Mouse (Mus musculus): Measurements from ENCODE around the gene G0s2. TPM values are rescaled to one million over a fixed set of nuclear protein-coding genes. Genes with fewer than 3 reads are reported as not detected.

G0s2 gene
- polyA plus RNA-seq, 1 experiment from 2014 or later: 10.1 TPM

DNA sequence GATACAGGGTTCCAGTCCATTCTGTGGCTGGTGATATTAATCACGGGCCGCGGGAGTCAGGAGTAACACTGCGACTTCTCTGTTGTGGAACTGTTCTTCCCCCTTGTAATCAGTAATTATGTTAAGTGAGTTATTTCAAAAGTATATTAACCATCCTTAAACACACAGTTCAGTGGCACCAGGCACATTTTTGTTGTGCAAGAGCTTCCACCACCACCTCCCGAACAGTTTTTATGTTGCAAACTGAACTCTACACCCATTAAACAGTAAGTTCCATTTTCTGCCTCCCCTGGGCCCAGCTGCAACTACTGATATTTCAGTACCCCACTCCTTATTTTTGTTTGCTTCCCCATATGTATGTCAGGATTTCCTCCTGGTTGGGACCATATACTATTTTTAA, 43.4 kb downstream of the G0s2 start:
- TF ChIP-seq CTCF (IDR thresholded peaks at IDR 0.05; ENCODE audit: low read depth): no peak
- Histone ChIP-seq H3K27me3 (replicated peaks; ENCODE audit: control insufficient read depth, insufficient read depth, low read length) (no peaks in the 10 kb centered on the region), H3K9ac (ENCODE audit: low read depth, low read length) (no peak overlapping the region), H3K4me3 (ENCODE audit: low read depth, low read length) (no peak overlapping the region), H3K9me3 (ENCODE audit: control insufficient read depth) (no peaks in the 10 kb centered on the region), H3K36me3 (ENCODE audit: control insufficient read depth, insufficient read depth) (no peaks in the 10 kb centered on the region), H3K4me2 (replicated peaks; ENCODE audit: low read depth) (no peak overlapping the region), H3K4me1 (replicated peaks; ENCODE audit: control insufficient read depth, insufficient read depth, low read length) (0 out of 2 replicates have a peak, but pooled peaks cover 5% of the 10 kb centered on the region), H3K27ac (ENCODE audit: low read depth, low read length) (no peak overlapping the region)
- ATAC-seq: no peak
- WGBS: 83% methylated on average over 5 of the region's 5 CpGs

DNA sequence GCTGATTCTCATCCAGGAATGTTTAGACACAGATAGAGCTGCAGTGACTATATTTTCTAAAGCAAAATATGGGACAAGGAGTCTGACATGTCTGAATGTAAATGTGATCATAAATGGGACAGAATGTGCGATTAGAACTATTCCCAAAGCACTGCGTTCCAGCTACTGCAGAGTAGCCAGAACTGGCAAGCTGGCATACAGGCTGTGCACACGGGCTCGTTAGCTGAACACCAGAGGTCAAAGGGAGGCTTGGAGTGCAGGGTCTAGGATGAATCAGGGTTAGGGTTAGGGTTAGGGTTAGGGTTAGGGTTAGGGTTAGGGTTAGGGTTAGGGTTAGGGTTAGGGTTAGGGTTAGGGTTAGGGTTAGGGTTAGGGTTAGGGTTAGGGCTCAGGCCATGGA, 45.5 kb downstream of the G0s2 start:
- Histone ChIP-seq H3K36me3 (ENCODE audit: control insufficient read depth, insufficient read depth) (no peaks in the 10 kb centered on the region), H3K4me3 (ENCODE audit: low read depth, low read length) (no peak overlapping the region), H3K4me1 (replicated peaks; ENCODE audit: control insufficient read depth, insufficient read depth, low read length) (0 out of 2 replicates have a peak, but pooled peaks cover 5% of the 10 kb centered on the region), H3K27ac (ENCODE audit: low read depth, low read length) (no peak overlapping the region), H3K4me2 (replicated peaks; ENCODE audit: low read depth) (no peak overlapping the region), H3K9ac (ENCODE audit: low read depth, low read length) (no peak overlapping the region), H3K27me3 (replicated peaks; ENCODE audit: control insufficient read depth, insufficient read depth, low read length) (no peaks in the 10 kb centered on the region), H3K9me3 (ENCODE audit: control insufficient read depth) (no peaks in the 10 kb centered on the region)
- no peak for TF ChIP-seq CTCF (IDR thresholded peaks at IDR 0.05; ENCODE audit: low read depth)
- no peak for ATAC-seq
- 84% methylated on average over 4 of the region's 4 CpGs for WGBS

DNA sequence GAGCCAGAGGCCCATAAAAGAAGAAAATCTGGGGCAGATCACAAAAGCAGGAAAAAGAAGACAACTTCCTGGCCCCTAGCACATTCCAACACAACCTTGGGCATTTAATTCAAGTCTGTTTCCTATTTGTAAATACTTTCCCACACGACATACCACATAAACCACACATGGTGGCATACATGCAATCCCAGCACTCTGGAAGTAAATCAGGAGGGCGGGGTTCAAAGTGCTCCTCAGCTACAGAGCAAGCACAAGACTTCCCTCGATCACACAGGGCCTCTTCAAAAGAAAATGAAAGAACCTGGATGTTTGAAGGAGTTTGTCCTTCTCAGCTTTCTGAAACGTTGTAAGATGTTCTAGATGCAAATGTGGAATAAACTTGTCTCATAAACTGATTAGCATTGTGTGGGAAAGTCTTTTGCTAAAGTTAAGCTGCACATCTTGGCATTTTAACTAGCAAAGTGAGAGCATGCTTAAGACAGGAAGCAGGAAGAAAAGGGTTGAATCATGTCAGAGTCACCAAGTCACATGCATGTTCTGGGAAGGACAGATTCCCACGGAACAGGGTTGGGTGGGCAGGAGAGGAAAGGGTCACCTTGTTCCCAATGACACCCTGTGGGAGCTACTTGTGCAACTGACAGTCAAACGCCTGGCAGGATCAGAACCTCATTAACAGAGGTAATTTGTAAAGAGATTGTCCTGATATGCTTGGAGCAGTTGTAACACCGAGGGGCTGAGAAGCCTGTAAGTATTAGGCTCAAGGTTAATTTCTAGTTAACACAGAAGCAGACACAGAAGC, 46.1 kb downstream of the G0s2 start:
- Histone ChIP-seq H3K4me2 (replicated peaks; ENCODE audit: low read depth) (no peak overlapping the region), H3K4me1 (replicated peaks; ENCODE audit: control insufficient read depth, insufficient read depth, low read length) (0 out of 2 replicates have a peak, but pooled peaks cover 5% of the 10 kb centered on the region), H3K9me3 (ENCODE audit: control insufficient read depth) (no peaks in the 10 kb centered on the region), H3K36me3 (ENCODE audit: control insufficient read depth, insufficient read depth) (no peaks in the 10 kb centered on the region), H3K4me3 (ENCODE audit: low read depth, low read length) (no peak overlapping the region), H3K27me3 (replicated peaks; ENCODE audit: control insufficient read depth, insufficient read depth, low read length) (no peaks in the 10 kb centered on the region), H3K9ac (ENCODE audit: low read depth, low read length) (no peak overlapping the region), H3K27ac (ENCODE audit: low read depth, low read length) (no peak overlapping the region)
- peak; percentile 64 for ATAC-seq
- WGBS: 29% methylated on average over 7 of the region's 7 CpGs
- TF ChIP-seq CTCF (IDR thresholded peaks at IDR 0.05; ENCODE audit: low read depth): no peak

DNA sequence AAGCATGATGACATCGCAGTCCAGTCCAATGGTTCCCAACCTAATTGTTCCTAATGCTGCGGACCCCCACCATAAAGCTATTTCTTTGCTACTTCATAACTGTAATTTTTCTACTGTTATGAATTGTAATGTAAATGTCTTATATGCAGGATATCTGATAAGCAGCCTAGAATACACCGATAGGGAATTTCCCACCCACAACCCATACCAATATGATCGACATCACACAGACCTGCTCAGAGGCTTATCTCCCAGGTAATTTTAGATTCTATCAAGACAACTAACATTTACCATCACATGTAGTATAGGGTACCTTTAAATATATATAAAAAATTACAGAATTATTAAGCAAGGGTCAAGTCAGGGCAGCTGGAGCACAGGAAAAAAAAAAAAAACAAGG, 46.9 kb downstream of the G0s2 start:
- 0 out of 2 replicates have a peak, but pooled peaks cover 5% of the 10 kb centered on the region for H3K4me1 ChIP-seq (replicated peaks; ENCODE audit: control insufficient read depth, insufficient read depth, low read length)
- no peak overlapping the region for H3K27ac ChIP-seq (ENCODE audit: low read depth, low read length)
- WGBS: 87% methylated on average over 4 of the region's 4 CpGs

GRCm38 (mm10) chr1:193225531-193225930, 47.5 kb downstream of the G0s2 start:
- no peak for ATAC-seq
- H3K9me3 ChIP-seq (ENCODE audit: control insufficient read depth): no peaks in the 10 kb centered on the region
- no peak overlapping the region for H3K27ac ChIP-seq (ENCODE audit: low read depth, low read length)
- no peaks in the 10 kb centered on the region for H3K36me3 ChIP-seq (ENCODE audit: control insufficient read depth, insufficient read depth)
- H3K4me2 ChIP-seq (replicated peaks; ENCODE audit: low read depth): no peak overlapping the region
- no peaks in the 10 kb centered on the region for H3K27me3 ChIP-seq (replicated peaks; ENCODE audit: control insufficient read depth, insufficient read depth, low read length)
- 0 out of 2 replicates have a peak, but pooled peaks cover 5% of the 10 kb centered on the region for H3K4me1 ChIP-seq (replicated peaks; ENCODE audit: control insufficient read depth, insufficient read depth, low read length)
- H3K4me3 ChIP-seq (ENCODE audit: low read depth, low read length): no peak overlapping the region
- TF ChIP-seq CTCF (IDR thresholded peaks at IDR 0.05; ENCODE audit: low read depth): no peak
- WGBS: 52% methylated on average over 3 of the region's 3 CpGs
- no peak overlapping the region for H3K9ac ChIP-seq (ENCODE audit: low read depth, low read length)

More for the DNA sequence above, 46.9 kb downstream of the G0s2 start:
- no peaks in the 10 kb centered on the region for H3K36me3 ChIP-seq (ENCODE audit: control insufficient read depth, insufficient read depth)
- no peak overlapping the region for H3K4me3 ChIP-seq (ENCODE audit: low read depth, low read length)
- no peaks in the 10 kb centered on the region for H3K9me3 ChIP-seq (ENCODE audit: control insufficient read depth)
- no peaks in the 10 kb centered on the region for H3K27me3 ChIP-seq (replicated peaks; ENCODE audit: control insufficient read depth, insufficient read depth, low read length)
- H3K4me2 ChIP-seq (replicated peaks; ENCODE audit: low read depth): no peak overlapping the region
- no peak for TF ChIP-seq CTCF (IDR thresholded peaks at IDR 0.05; ENCODE audit: low read depth)
- H3K9ac ChIP-seq (ENCODE audit: low read depth, low read length): no peak overlapping the region
- no peak for ATAC-seq

Other genes with a start within 250 kb of the G0s2 start
- 0.73 and 0.75 TPM in 2 replicates for gene Syt14, start 237.4 kb downstream of the G0s2 start, polyA plus RNA-seq (2015; fragmentation: Nextera tagmentation; extraction: Ambion mirVana)
- 1.7 and 1.8 TPM in 2 replicates for gene Diexf, start 142.9 kb downstream of the G0s2 start, polyA plus RNA-seq (2015; fragmentation: Nextera tagmentation; extraction: Ambion mirVana)
- 47.8 and 48.3 TPM in 2 replicates for gene Irf6, start 120.1 kb downstream of the G0s2 start, polyA plus RNA-seq (2015; fragmentation: Nextera tagmentation; extraction: Ambion mirVana)
- gene A130010J15Rik, start 105.2 kb downstream of the G0s2 start, polyA plus RNA-seq (2015; fragmentation: Nextera tagmentation; extraction: Ambion mirVana): 7.2 and 8.0 TPM in 2 replicates
- gene Traf3ip3, start 71.5 kb downstream of the G0s2 start, polyA plus RNA-seq (2015; fragmentation: Nextera tagmentation; extraction: Ambion mirVana): 2.5 and 3.2 TPM in 2 replicates
- gene Lamb3, start 65.5 kb downstream of the G0s2 start, polyA plus RNA-seq (2015; fragmentation: Nextera tagmentation; extraction: Ambion mirVana): 1.7 and 2.5 TPM in 2 replicates
- 2.7 and 3.2 TPM in 2 replicates for gene Hsd11b1, start 9.1 kb downstream of the G0s2 start, polyA plus RNA-seq (2015; fragmentation: Nextera tagmentation; extraction: Ambion mirVana)
- gene Camk1g, start 97.1 kb upstream of the G0s2 start, polyA plus RNA-seq (2015; fragmentation: Nextera tagmentation; extraction: Ambion mirVana): 0.93 and 1.0 TPM in 2 replicates

All from intestine, postnatal 0 days (tissue).